Mouse (Mus musculus) lung, postnatal 0 days (tissue): ENCODE data around the gene Spata16.

ENCODE experiments used
- CTCF ChIP-seq: IDR thresholded peaks from 2 replicates; pipeline ENCODE4 v1.5.1; 2016; ENCODE audit warnings: antibody characterized with exemption, mild to moderate bottlenecking
- EP300 ChIP-seq: IDR thresholded peaks from 2 replicates; pipeline ENCODE4 v1.6.1; 2016; ENCODE audit warnings: antibody characterized with exemption, mild to moderate bottlenecking, control low read depth

DNA sequence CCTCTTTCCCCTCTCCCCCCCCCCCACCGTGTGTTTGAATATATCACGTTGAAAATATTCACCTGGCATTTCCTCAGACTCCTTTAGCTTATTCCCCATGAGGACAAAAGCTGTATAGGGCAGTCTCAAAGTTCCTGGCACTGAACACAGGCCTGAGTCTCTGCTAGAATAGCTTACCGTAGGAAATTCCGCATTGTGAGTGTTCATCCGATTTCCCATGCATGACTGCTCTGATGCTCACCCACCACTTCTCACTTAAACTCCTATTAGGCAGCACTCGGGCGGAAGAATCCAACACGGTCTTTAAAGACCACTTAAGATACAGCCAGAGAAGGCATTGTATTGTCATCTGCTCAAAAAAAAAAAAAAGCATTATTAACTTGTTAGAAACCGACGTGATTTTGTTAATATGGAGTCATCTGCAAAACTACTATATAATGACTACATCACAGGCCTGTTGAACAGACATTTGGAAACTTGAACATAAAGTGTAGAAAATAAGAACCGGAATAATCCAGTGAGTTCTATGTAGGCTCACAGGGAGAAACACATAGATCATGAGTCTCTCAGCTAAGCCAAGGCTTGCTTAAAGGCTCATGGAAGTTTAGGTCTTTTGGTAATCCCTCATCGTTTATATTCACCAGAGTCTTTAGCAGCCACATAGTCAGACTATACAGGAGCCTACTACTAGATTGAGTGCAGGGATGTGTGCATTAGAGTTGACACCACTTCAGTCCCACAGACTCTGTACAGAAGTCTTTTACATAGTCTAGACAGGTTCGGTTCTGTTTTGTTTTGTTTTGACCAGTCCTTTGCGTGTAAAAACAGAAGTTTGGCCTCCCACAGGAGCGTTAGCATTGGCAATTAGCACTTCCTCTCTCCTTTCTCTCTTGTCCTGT, 4.2 kb downstream of the Spata16 start:
- TF ChIP-seq CTCF (no peak), EP300 (no peak)
